Mouse (Mus musculus): ENCODE data around the gene Xrcc6.

GRCm38 (mm10) chr15:81954151-81954583 lies 33.5 kb upstream of the Xrcc6 start:
- no peak for TF ChIP-seq CTCF (IDR thresholded peaks at IDR 0.05; ENCODE audit: low read depth, low read length)
- TF ChIP-seq POLR2AphosphoS5 (IDR thresholded peaks at IDR 0.05; ENCODE audit: insufficient replicate concordance, low read depth, low read length), result no peak
- TF ChIP-seq GATA1 (IDR thresholded peaks at IDR 0.05; ENCODE audit: borderline replicate concordance, low read length), result no peak
- no peak for TF ChIP-seq TAL1 (conservative IDR thresholded peaks at IDR 0.05; ENCODE audit: low read depth, low read length)
- TF ChIP-seq GATA2 (IDR thresholded peaks at IDR 0.05; ENCODE audit: borderline replicate concordance, low read depth, low read length), result no peak
